Mouse (Mus musculus): ENCODE results near the gene Pcyt2.
"Not testable (repeated sequence)": the region's sequence is repeated elsewhere in the genome, so short reads cannot be mapped to it uniquely, and the experiment has no call there.

The Pcyt2 gene

GRCm38 (mm10) chr11:120615606-120616203 is 2.0 kb downstream of the Pcyt2 start:
- peak; percentile 40 for DNase-seq (ENCODE audit: low spot score)

- DNase-seq (ENCODE audit: low spot score): peak; percentile 40
These were observed 2.6 kb downstream of the Pcyt2 start for GRCm38 (mm10) chr11:120615167-120615566.

GRCm38 (mm10) chr11:120613976-120614375 is 3.8 kb downstream of the Pcyt2 start:
- peak; percentile 39 for DNase-seq (ENCODE audit: low spot score)

GRCm38 (mm10) chr11:120613481-120613972 is 4.2 kb downstream of the Pcyt2 start:
- peak; percentile 40 for DNase-seq (ENCODE audit: low spot score)

GRCm38 (mm10) chr11:120612763-120613162 is 5.0 kb downstream of the Pcyt2 start:
- DNase-seq (ENCODE audit: low spot score): peak; percentile 86

GRCm38 (mm10) chr11:120610477-120611046 is 7.2 kb downstream of the Pcyt2 start:
- DNase-seq (ENCODE audit: low spot score): no peak

GRCm38 (mm10) chr11:120609250-120609649 is 8.5 kb downstream of the Pcyt2 start:
- peak; percentile 45 for DNase-seq (ENCODE audit: low spot score)

- DNase-seq (ENCODE audit: low spot score): peak; percentile 51
These were observed 9.3 kb downstream of the Pcyt2 start, which contains the start of gene Npb for GRCm38 (mm10) chr11:120608241-120609034. Gene Npb, plus strand, starts transcription at chr11:120608477.

- DNase-seq (ENCODE audit: low spot score): no peak
These were observed 11.0 kb downstream of the Pcyt2 start for GRCm38 (mm10) chr11:120606764-120607163.

GRCm38 (mm10) chr11:120605667-120606066 is 12.1 kb downstream of the Pcyt2 start:
- no peak for DNase-seq (ENCODE audit: low spot score)

- DNase-seq (ENCODE audit: low spot score): no peak
These were observed 14.2 kb downstream of the Pcyt2 start for GRCm38 (mm10) chr11:120603545-120603944.

GRCm38 (mm10) chr11:120600716-120601115 is 17.0 kb downstream of the Pcyt2 start:
- DNase-seq (ENCODE audit: low spot score): no peak

- DNase-seq (ENCODE audit: low spot score): no peak
These were observed 18.7 kb downstream of the Pcyt2 start for GRCm38 (mm10) chr11:120598990-120599549.

GRCm38 (mm10) chr11:120598283-120598989 is 19.3 kb downstream of the Pcyt2 start, which contains the start of the genes Alyref and Anapc11:
Gene Alyref, minus strand, starts transcription at chr11:120598365.
Gene Anapc11, plus strand, starts transcription at chr11:120598421.
- peak; percentile 95 for DNase-seq (ENCODE audit: low spot score)

- peak; percentile 58 for DNase-seq (ENCODE audit: low spot score)
These were observed 20.2 kb downstream of the Pcyt2 start for GRCm38 (mm10) chr11:120597240-120598235.

- no peak for DNase-seq (ENCODE audit: low spot score)
These were observed 29.2 kb downstream of the Pcyt2 start for GRCm38 (mm10) chr11:120588531-120588930.

GRCm38 (mm10) chr11:120583937-120584336 is 33.8 kb downstream of the Pcyt2 start:
- DNase-seq (ENCODE audit: low spot score): no peak

GRCm38 (mm10) chr11:120582982-120583293 is 34.8 kb downstream of the Pcyt2 start:
- not testable (repeated sequence) for DNase-seq (ENCODE audit: low spot score)

- no peak for DNase-seq (ENCODE audit: low spot score)
These were observed 35.3 kb downstream of the Pcyt2 start for GRCm38 (mm10) chr11:120582268-120582981.

All from testis, postnatal 10 days (tissue).